Mouse (Mus musculus): ENCODE measurements around the gene Rbm10. TPM values are rescaled to one million over a fixed set of nuclear protein-coding genes. Genes with fewer than 3 reads are reported as not detected.

The Rbm10 gene
- total RNA-seq (2023; ENCODE audit: inconsistent age), result 48.1 to 59.9 TPM (median 52.3 TPM) in 4 replicates

GRCm38 (mm10) chrX:20617176-20617902 is at the start of gene Rbm10, which contains the start of gene Ndufb11:
Rbm10 (plus strand) TSS chrX:20617503.
Ndufb11 (minus strand) TSS chrX:20617619.

GRCm38 (mm10) chrX:20658026-20658652 is 40.8 kb downstream of the Rbm10 start, which contains the start of gene Uba1:
Uba1 (plus strand) TSS chrX:20658326.

GRCm38 (mm10) chrX:20687519-20688067 is 70.3 kb downstream of the Rbm10 start, which contains the start of gene Cdk16:
Cdk16 (plus strand) TSS chrX:20687954.

Other genes starting within 250 kb of the Rbm10 start
- gene Jade3, start 191.8 kb upstream of the Rbm10 start, total RNA-seq (2023; ENCODE audit: inconsistent age), result 4.8 to 5.4 TPM (median 5.0 TPM) in 4 replicates
- gene Rgn, start 67.7 kb upstream of the Rbm10 start, total RNA-seq (2023; ENCODE audit: inconsistent age), result not detected in 4 replicates
- 119 to 130 TPM (median 127 TPM) in 4 replicates for gene Ndufb11, start 116 bp downstream of the Rbm10 start, total RNA-seq (2023; ENCODE audit: inconsistent age)
- 216 to 250 TPM (median 248 TPM) in 4 replicates for gene Uba1, start 40.8 kb downstream of the Rbm10 start, total RNA-seq (2023; ENCODE audit: inconsistent age)
- gene Cdk16, start 70.5 kb downstream of the Rbm10 start, total RNA-seq (2023; ENCODE audit: inconsistent age), result 67.0 to 86.8 TPM (median 76.3 TPM) in 4 replicates
- 33.2 to 36.7 TPM (median 35.1 TPM) in 4 replicates for gene Usp11, start 86.4 kb downstream of the Rbm10 start, total RNA-seq (2023; ENCODE audit: inconsistent age)
- gene Araf, start 180.3 kb downstream of the Rbm10 start, total RNA-seq (2023; ENCODE audit: inconsistent age), result 148 to 185 TPM (median 168 TPM) in 4 replicates

Measured in B cell, adult (primary cell).